Comparison of ENCODE assay signal across 8 mouse cellular contexts in the genomic region with DNA sequence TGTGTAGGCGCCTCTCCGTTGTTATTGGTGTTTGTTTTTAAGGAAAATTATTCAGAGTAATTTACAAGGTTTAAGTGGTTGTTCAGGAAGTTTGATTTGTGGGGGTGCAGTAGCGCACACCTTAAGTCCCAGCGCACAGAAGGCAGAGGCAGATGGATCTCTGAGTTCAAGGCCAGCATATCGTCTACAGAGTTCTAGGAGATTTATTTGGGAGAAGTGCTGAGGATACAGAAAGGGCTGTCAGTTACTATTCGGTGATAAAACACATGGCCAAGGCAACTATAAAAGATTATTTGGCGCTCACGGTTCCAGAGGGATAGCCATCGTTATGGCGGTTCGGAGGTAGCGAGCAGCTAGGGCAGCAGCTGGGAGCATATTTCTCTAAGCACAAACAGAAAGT. TPM values are rescaled to one million over a fixed set of nuclear protein-coding genes. Genes with fewer than 3 reads are reported as not detected.
A peak's percentile ranks its signal among the peaks of the same experiment; 100 is the strongest.
DNase-seq lines count a peak whose midpoint lies in the region; ATAC-seq and TF ChIP-seq lines count a peak whose summit lies in the region.

No protein-coding gene starts in this region.

- peaks cover 21% of the 10 kb centered on the region for H3K4me1 ChIP-seq in heart, embryonic 13.5 days
- peaks cover 42% of the 10 kb centered on the region for H3K4me1 ChIP-seq in G1E (ENCODE audit: insufficient read depth, low read depth, low read length)
- H3K4me1 ChIP-seq in forebrain, embryonic 16.5 days (replicated peaks; ENCODE audit: control insufficient read depth, insufficient read depth, low read length), result peaks cover 17% of the 10 kb centered on the region
- H3K4me1 ChIP-seq in liver, embryonic 14.5 days (replicated peaks; ENCODE audit: control insufficient read depth in 2 of 2, insufficient read depth in 2 of 2, low read length in 1 of 2), result peaks cover 22 to 40% of the 10 kb centered on the region in 2 experiments

- H3K4me3 ChIP-seq in heart, embryonic 13.5 days, result peak overlapping the region; percentile 83
- H3K4me3 ChIP-seq in G1E (ENCODE audit: low read depth, low read length), result peak overlapping the region; percentile 81
- peak overlapping the region; percentile 70 for H3K4me3 ChIP-seq in forebrain, embryonic 16.5 days (replicated peaks; ENCODE audit: low read length)
- peak overlapping the region; percentile 83 to 99 for H3K4me3 ChIP-seq in liver, embryonic 14.5 days (ENCODE audit: insufficient read depth in 1 of 2, low read depth in 2 of 2, low read length in 2 of 2)

- no peak for DNase-seq in heart, adult 11 months
- DNase-seq in G1E (ENCODE audit: low spot score), result no peak
- DNase-seq in liver, embryonic 14.5 days (ENCODE audit: low read depth in 3 of 3, low spot score in 3 of 3), result peak in 1 of 3 experiments; percentile 28
- DNase-seq in cerebellum, postnatal 25 days, result no peak
- no peak for DNase-seq in thymus, postnatal 10 days (ENCODE audit: low spot score in 2 of 2)

- no peak for TF ChIP-seq CTCF in G1E (IDR thresholded peaks at IDR 0.05; ENCODE audit: low read depth, low read length)
- no peak for TF ChIP-seq CTCF in liver, embryonic 14.5 days (IDR thresholded peaks at IDR 0.05; ENCODE audit: low read depth)

- TF ChIP-seq EP300 in liver, embryonic 14.5 days (IDR thresholded peaks at IDR 0.05; ENCODE audit: low read depth), result no peak

- 15% methylated on average over 12 of the region's 12 CpGs for WGBS in heart, embryonic 13.5 days
- WGBS in forebrain, embryonic 16.5 days, result 15% methylated on average over 12 of the region's 12 CpGs
- 6% methylated on average over 12 of the region's 12 CpGs for WGBS in liver, embryonic 14.5 days (ENCODE audit: insufficient replicate concordance)

- no peaks in the 10 kb centered on the region for H3K9me3 ChIP-seq in heart, embryonic 13.5 days
- no peaks in the 10 kb centered on the region for H3K9me3 ChIP-seq in G1E (replicated peaks)
- H3K9me3 ChIP-seq in forebrain, embryonic 16.5 days (ENCODE audit: control insufficient read depth, low read length), result no peaks in the 10 kb centered on the region
- no peaks in the 10 kb centered on the region for H3K9me3 ChIP-seq in liver, embryonic 14.5 days (ENCODE audit: control insufficient read depth, low read length)

- H3K27ac ChIP-seq in heart, embryonic 13.5 days (replicated peaks), result peak overlapping the region; percentile 87
- H3K27ac ChIP-seq in forebrain, embryonic 16.5 days (ENCODE audit: low read length), result peak overlapping the region; percentile 89
- H3K27ac ChIP-seq in liver, embryonic 14.5 days, result peak overlapping the region; percentile 93

- ATAC-seq in heart, embryonic 13.5 days (ENCODE audit: extremely low read depth, insufficient number of reproducible peaks, low FRiP score, low TSS enrichment), result no peak
- no peak for ATAC-seq in G1E (ENCODE audit: extremely low read depth, insufficient number of reproducible peaks, low FRiP score, poor library complexity, severe bottlenecking)
- ATAC-seq in forebrain, embryonic 16.5 days, result no peak
- no peak for ATAC-seq in liver, embryonic 14.5 days (ENCODE audit: insufficient read depth)
- no peak for ATAC-seq in CD4-positive, CD25-positive, alpha-beta regulatory T cell, adult 4 months

- H3K9ac ChIP-seq in heart, embryonic 13.5 days, result peak overlapping the region; percentile 89
- H3K9ac ChIP-seq in forebrain, embryonic 16.5 days (replicated peaks; ENCODE audit: low read depth, low read length), result peak overlapping the region; percentile 73
- H3K9ac ChIP-seq in liver, embryonic 14.5 days (replicated peaks), result peak overlapping the region; percentile 89

- peaks cover 22% of the 10 kb centered on the region for H3K36me3 ChIP-seq in heart, embryonic 13.5 days
- H3K36me3 ChIP-seq in G1E (replicated peaks), result peaks cover 29% of the 10 kb centered on the region
- H3K36me3 ChIP-seq in forebrain, embryonic 16.5 days (ENCODE audit: control insufficient read depth, insufficient read depth), result no peaks in the 10 kb centered on the region; the same call in 1 of the 2 replicates
- H3K36me3 ChIP-seq in liver, embryonic 14.5 days (replicated peaks; ENCODE audit: control insufficient read depth, insufficient read depth, low read depth), result peaks cover 15% of the 10 kb centered on the region

- peak overlapping the region; percentile 87 for H3K4me2 ChIP-seq in heart, embryonic 13.5 days
- peak overlapping the region; percentile 70 for H3K4me2 ChIP-seq in forebrain, embryonic 16.5 days (ENCODE audit: low read length)
- H3K4me2 ChIP-seq in liver, embryonic 14.5 days (ENCODE audit: low read depth), result peak overlapping the region; percentile 87

- H3K27me3 ChIP-seq in heart, embryonic 13.5 days (replicated peaks), result no peaks in the 10 kb centered on the region
- no peaks in the 10 kb centered on the region for H3K27me3 ChIP-seq in G1E (ENCODE audit: insufficient read depth, low read length)
- no peaks in the 10 kb centered on the region for H3K27me3 ChIP-seq in forebrain, embryonic 16.5 days (replicated peaks; ENCODE audit: control insufficient read depth, insufficient read depth, low read length)
- no peaks in the 10 kb centered on the region for H3K27me3 ChIP-seq in liver, embryonic 14.5 days (ENCODE audit: control insufficient read depth, insufficient read depth, low read length)

RNA-seq across cellular contexts. Expression of a gene that starts 0.5 kb away (rescaled TPM):
- 133 and 161 TPM in 2 replicates for polyA plus RNA-seq in heart, embryonic 13.5 days (2015; fragmentation: Nextera tagmentation; extraction: Ambion mirVana)
- 51.6 and 56.2 TPM in 2 replicates for total RNA-seq in G1E (2014; fragmentation: Nextera tagmentation)
- 41.8 and 55.8 TPM in 2 replicates for total RNA-seq in G1E (2017)
- polyA plus RNA-seq in G1E (2012), result 5.4 and 5.9 TPM in 2 replicates
- polyA plus RNA-seq in forebrain, embryonic 16.5 days (2015; fragmentation: Nextera tagmentation; extraction: Ambion mirVana), result 70.0 and 78.4 TPM in 2 replicates
- 9.5 and 10.0 TPM in 2 replicates for polyA plus RNA-seq in liver, embryonic 14.5 days (2012; rRNA removed)
- 53.3 and 55.4 TPM in 2 replicates for polyA plus RNA-seq in liver, embryonic 14.5 days (2014; fragmentation: Nextera tagmentation; extraction: Ambion mirVana)
- polyA plus RNA-seq in CD4-positive, CD25-positive, alpha-beta regulatory T cell, adult 4 months (2017; shearing (Covaris generic)), result 10 to 100 TPM; 65.6 to 72.8 TPM

RNA-seq across cellular contexts. Expression of a gene that starts 1.0 kb away (rescaled TPM):
- polyA plus RNA-seq in heart, embryonic 13.5 days (2015; fragmentation: Nextera tagmentation; extraction: Ambion mirVana), result 19.6 and 20.3 TPM in 2 replicates
- total RNA-seq in G1E (2014; fragmentation: Nextera tagmentation), result 104 and 111 TPM in 2 replicates
- 41.0 and 48.0 TPM in 2 replicates for total RNA-seq in G1E (2017)
- 3.1 and 3.3 TPM in 2 replicates for polyA plus RNA-seq in G1E (2012)
- 43.1 and 51.4 TPM in 2 replicates for polyA plus RNA-seq in forebrain, embryonic 16.5 days (2015; fragmentation: Nextera tagmentation; extraction: Ambion mirVana)
- 9.1 and 13.1 TPM in 2 replicates for polyA plus RNA-seq in liver, embryonic 14.5 days (2012; rRNA removed)
- polyA plus RNA-seq in liver, embryonic 14.5 days (2014; fragmentation: Nextera tagmentation; extraction: Ambion mirVana), result 10.8 and 11.6 TPM in 2 replicates
- 10 to 100 TPM; 36.4 to 43.5 TPM for polyA plus RNA-seq in CD4-positive, CD25-positive, alpha-beta regulatory T cell, adult 4 months (2017; shearing (Covaris generic))
